14 mouse cellular contexts compared by ENCODE assay signal in genomic region chr6:100045109-100045508, GRCm38 (mm10).
"Had no signal": no experiment of that assay in that cellular context is flagged by ENCODE, and none has a peak within 500 bp of the region (broad histone marks: within the 10 kb centered on the region; RNA-seq: fewer than 3 reads in every experiment).

No protein-coding gene starts in this region.

- H3K9ac ChIP-seq: limb, embryonic 15.5 days; liver, embryonic 12.5 days; neural tube, embryonic 15.5 days had no signal

- H3K4me3 ChIP-seq: layer of hippocampus, adult 2 months; left cerebral cortex, adult 2 months; limb, embryonic 15.5 days; liver, embryonic 12.5 days; midbrain, embryonic 10.5 days; myocyte; neural tube, embryonic 15.5 days had no signal

- H3K27ac ChIP-seq: hindbrain, postnatal 0 days; layer of hippocampus, adult 2 months; left cerebral cortex, adult 2 months; limb, embryonic 15.5 days; liver, embryonic 12.5 days; midbrain, embryonic 10.5 days; neural tube, embryonic 15.5 days had no signal

- ATAC-seq: hindbrain, postnatal 0 days; liver, embryonic 12.5 days had no signal

- H3K4me2 ChIP-seq: limb, embryonic 15.5 days; liver, embryonic 12.5 days; neural tube, embryonic 15.5 days had no signal

- DNase-seq: lung, postnatal 4 days; midbrain, embryonic 14.5 days; right cerebral cortex, adult 18-20 months; right cerebral cortex, postnatal 25 days; thymus, adult 18-20 months; thymus, postnatal 14 days had no signal

- H3K36me3 ChIP-seq: limb, embryonic 15.5 days; liver, embryonic 12.5 days; midbrain, embryonic 10.5 days; neural tube, embryonic 15.5 days had no signal

- H3K9me3 ChIP-seq: limb, embryonic 15.5 days; liver, embryonic 12.5 days; midbrain, embryonic 10.5 days; neural tube, embryonic 15.5 days had no signal
